Mouse (Mus musculus): ENCODE results near the gene Taar5.

Taar5 gene

DNA sequence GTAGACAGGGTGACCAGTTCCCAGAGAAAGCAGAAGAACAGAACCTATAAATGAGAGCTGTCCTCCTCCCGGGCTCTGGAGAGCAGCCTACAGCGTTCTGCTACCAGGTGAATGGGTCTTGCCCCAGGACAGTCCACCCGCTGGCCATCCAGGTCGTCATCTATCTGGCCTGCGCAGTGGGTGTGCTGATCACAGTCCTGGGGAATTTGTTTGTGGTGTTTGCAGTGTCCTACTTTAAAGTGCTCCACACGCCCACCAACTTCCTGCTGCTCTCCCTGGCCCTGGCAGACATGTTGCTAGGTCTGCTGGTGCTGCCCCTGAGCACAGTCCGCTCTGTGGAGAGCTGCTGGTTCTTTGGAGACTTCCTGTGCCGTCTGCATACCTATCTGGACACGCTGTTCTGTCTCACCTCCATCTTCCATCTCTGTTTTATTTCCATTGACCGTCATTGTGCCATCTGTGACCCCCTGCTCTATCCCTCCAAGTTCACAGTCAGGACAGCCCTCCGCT lies at the start of gene Taar5:
Gene Taar5 (plus strand): TSS at position 51 of the 510 bp plus-strand sequence.
- in situ Hi-C loops (cut with MboI) = no loop called here

DNA sequence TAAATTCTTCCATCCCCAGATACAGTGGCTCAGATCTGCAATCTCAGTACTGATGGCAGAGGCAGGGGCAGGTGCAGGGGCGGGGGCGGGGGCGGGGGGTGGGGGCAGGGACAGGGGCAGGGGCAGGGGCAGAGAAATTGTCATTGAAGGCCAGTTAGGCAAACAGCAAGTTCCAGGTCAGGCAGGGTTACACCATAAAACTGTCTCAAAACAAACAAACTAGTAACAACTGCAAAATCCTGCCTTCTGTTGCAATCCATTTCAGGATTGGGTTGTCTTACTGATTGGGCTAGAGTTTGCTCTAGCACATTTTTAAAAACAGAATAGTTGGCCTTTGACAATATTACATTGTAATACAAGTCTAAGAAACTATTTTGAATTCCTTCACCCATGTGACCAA lies 48.0 kb upstream of the Taar5 start:
- in situ Hi-C loops (cut with MboI) = no loop called here

DNA sequence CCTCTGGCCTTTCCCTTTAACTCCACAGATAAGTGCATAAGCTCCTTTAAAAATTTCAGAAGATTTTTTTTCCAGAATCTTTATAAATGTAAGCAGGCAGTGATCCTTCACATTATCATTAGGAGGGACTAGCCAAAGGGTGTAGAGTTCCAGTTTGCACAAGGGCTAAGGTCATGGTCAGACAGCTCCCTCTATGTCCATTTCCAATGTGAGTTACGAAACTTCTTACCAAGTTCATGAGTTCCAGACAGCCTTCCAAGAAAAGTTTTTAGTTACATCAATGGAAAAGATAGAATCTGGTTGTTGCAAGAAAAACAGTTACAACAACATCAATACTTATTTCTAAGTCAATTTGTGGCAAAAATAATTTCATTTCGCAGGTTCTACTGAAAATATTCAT lies 46.6 kb upstream of the Taar5 start:
- in situ Hi-C loops (cut with MboI) = no loop called here

GRCm38 (mm10) chr10:23937613-23938012 lies 32.9 kb upstream of the Taar5 start:
- in situ Hi-C loops (cut with MboI) = no loop called here

- in situ Hi-C loops (cut with MboI) = no loop called here
Measured at GRCm38 (mm10) chr10:23938312-23938711, 32.2 kb upstream of the Taar5 start, which contains the start of gene Taar2. Gene Taar2, plus strand, starts transcription at chr10:23938572.

DNA sequence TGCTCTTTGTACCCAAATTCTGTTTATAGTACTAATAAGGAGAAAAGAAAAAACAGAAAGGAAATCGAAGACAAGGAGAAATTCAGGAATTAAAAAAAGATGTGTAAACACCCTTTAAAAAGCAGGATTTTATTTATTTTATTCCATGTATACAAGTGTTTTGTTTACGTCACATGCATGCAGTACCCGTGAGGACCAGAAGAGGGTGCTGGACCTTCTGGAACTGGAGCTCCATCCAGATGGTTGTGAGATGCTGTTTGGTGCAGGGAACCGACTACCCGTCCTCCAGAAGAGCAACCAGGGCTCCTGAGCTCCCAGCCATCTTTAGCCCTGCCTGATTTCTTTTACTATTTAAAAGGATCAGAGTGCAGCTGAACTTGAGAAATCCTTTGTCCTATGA lies 28.0 kb upstream of the Taar5 start:
- in situ Hi-C loops (cut with MboI) = no loop called here

DNA sequence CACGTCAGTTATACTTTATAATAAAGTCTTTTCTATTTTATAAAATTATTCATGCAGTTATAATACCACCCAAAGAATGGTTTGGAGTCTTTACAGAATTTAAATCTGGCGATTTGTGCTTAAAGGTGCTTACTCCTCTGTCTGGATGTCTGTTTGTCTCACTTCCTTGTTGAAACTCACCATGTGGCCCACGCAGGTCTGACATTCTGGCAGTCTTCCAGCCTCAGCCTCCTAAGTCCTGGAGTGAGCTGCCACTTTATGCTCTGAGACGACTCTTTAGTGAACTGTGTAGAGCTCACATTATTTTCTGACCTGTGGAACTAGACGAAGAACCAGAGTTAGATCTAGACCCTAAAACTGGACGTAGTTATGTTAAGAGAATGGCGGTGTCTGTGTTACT lies 22.5 kb upstream of the Taar5 start:
- in situ Hi-C loops (cut with MboI) = no loop called here

DNA sequence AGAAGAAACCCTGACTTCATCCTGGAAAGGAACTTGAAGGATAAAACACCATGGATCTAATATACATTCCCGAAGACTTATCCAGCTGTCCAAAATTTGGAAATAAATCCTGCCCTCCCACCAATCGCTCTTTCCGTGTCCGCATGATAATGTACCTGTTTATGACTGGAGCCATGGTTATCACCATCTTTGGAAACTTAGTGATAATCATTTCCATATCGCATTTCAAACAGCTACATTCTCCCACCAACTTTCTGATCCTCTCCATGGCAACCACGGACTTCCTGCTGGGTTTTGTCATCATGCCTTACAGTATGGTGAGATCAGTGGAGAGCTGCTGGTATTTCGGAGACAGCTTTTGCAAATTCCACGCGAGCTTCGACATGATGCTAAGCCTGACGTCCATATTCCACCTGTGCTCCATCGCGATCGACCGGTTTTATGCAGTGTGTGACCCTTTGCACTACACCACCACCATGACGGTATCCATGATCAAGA lies 20.9 kb upstream of the Taar5 start, which contains the start of gene Taar3:
Gene Taar3 (plus strand): TSS at position 51 of the 498 bp plus-strand sequence.
- in situ Hi-C loops (cut with MboI) = no loop called here

GRCm38 (mm10) chr10:23951714-23952113 lies 18.8 kb upstream of the Taar5 start:
- in situ Hi-C loops (cut with MboI) = no loop called here

DNA sequence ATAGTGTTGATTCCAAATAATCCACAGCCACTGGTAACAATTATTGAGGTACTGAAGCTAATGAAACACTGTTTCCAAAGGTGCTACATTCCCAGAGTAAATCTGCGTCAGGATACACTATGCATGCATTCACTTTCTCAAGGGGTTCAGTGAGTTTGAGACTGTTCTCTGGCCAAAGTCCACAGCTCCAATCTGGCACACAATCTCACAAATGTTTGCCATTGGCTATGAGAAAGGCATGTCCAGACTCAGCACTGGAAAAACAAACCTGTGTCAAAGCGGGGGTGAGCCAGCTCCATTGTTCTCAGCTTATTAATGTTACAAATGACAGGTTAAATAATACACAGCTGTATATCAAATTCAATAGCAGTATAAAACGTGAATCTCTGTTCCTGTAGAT lies 11.4 kb upstream of the Taar5 start:
- in situ Hi-C loops (cut with MboI) = no loop called here

DNA sequence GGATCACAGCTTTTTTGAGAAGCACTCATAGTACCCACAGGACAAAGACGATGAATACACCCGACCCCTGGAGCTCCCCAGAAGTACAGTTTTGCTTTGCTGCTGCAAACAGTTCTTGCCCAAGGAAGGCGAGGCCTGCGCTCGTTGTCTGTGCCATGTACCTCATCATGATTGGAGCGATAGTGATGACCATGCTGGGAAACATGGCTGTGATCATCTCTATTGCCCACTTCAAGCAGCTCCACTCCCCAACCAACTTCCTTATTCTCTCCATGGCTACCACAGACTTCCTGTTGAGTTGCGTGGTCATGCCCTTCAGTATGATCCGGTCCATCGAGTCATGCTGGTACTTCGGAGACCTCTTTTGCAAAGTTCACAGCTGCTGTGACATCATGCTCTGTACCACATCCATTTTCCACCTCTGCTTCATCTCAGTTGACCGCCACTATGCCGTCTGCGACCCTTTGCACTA lies 10.0 kb upstream of the Taar5 start, which contains the start of gene Taar4:
Gene Taar4 (plus strand): TSS at position 51 of the 472 bp plus-strand sequence.
- in situ Hi-C loops (cut with MboI) = no loop called here

DNA sequence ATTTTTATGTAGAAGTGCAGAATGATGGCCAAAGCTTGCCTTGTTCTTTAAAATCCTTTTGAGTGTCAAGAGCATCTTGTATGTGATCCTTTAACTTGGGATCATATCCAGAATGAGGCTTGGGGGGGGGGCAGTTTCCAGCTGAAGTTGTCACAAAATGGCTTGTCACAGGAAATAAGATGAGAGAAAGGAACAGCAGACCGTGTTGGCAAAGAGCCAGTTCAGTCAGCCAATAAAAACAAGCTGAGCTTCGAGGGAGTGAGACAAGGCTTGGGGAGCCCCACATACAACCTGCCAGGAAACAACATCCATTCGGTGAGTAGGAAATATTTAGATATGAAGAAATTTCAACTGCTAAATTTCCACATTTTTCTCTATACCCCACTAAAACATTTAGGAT lies 7.1 kb upstream of the Taar5 start:
- in situ Hi-C loops (cut with MboI) = no loop called here

DNA sequence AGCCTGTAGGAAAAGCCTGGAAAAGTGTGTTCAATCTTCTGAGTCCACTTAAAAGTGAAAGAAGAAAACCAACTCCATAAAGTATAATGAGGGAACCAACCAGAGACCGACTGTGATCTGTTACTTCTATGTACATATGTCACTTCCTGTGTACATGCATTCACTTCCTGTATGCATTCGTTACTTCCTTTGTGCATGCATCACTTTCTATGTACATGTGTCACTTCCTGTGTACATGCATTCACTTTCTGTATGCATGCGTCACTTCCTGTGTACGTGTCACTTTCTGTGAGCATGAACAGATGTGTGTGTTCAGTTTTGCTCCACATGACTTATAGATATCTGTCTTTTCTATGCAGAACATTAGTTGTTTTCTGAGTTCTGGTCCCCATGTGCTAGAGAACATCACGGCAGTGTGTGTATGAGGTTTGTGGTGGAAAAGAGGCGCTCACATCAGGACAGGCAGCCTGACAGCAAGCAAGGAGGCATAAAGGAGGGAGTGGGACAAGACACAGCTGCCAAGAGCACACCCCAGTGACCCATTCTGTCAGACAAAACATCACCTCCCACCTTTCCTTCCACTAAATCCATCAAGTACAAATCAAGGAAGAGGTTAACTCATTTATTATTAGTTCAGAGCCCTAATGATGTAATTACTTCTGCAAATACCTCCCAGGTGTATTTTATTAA lies 5.4 kb upstream of the Taar5 start:
- in situ Hi-C loops (cut with MboI) = no loop called here

GRCm38 (mm10) chr10:23971256-23971655 lies 750 bp downstream of the Taar5 start:
- in situ Hi-C loops (cut with MboI) = no loop called here

DNA sequence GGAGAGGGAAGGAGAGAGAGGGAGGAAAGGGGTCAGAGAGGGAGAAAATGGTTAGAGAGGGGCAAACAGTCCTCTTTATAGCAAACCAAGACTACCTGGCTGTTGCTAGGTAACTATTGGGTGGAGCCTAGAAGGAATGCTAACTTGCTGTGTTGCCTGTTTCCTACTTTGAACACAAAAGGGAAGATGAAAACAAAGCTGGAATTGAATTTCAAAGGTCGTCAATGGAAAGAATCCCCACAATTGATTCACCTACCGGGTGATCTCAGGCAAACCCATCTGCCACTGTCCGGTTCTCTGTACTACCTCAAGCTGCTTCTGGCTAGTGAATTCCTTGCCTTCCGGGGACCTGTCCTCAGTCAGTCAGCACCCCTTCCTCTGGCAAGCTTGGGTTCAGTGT lies 7.5 kb downstream of the Taar5 start:
- in situ Hi-C loops (cut with MboI) = no loop called here

DNA sequence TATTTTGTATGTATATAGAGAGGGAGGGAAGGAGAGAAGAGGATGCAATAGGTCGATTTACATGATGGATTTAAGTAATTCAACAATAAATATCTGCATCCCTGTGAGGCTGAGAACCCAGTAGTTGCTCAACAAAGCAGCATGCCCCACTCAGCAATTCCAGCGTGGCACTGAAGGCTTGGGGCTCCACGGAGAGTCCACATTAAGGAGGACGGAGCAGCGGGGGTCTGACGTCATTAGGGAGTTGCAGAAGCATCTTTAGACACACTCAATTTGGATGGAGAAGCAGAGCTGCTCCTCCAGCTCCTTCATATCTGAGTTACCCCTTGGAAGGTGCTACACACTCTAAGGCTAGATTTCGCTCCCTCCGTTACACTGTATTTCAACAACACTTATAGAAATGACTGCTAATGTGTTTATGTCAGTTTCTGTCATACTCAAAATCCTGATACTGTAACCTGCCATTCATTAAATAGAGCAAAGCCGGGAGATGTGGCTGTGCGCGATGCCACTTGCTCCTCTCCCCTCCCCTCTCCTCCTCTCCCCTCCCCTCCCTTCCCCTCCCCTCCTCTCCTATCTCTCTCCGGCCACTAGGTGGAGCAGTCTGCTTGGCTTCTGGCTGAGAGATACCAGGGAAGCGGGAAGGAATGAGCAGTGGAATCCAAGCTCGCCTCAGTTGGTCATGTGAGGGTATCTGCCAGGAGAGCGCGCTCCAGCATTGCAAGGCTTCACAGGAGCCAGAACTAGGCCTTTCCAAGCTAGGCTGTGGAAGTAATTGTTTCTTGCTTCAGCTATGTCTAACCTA lies 8.6 kb downstream of the Taar5 start:
- in situ Hi-C loops (cut with MboI) = no loop called here

GRCm38 (mm10) chr10:23985546-23985945 lies 15.0 kb downstream of the Taar5 start, which contains the start of gene Taar6:
Gene Taar6, minus strand, starts transcription at chr10:23985646.
- in situ Hi-C loops (cut with MboI) = no loop called here

GRCm38 (mm10) chr10:23986419-23986818 lies 15.9 kb downstream of the Taar5 start:
- in situ Hi-C loops (cut with MboI) = no loop called here

- in situ Hi-C loops (cut with MboI) = no loop called here
Measured at GRCm38 (mm10) chr10:23993381-23993780, 22.9 kb downstream of the Taar5 start, which contains the start of gene Taar7a. Gene Taar7a, minus strand, starts transcription at chr10:23993481.

DNA sequence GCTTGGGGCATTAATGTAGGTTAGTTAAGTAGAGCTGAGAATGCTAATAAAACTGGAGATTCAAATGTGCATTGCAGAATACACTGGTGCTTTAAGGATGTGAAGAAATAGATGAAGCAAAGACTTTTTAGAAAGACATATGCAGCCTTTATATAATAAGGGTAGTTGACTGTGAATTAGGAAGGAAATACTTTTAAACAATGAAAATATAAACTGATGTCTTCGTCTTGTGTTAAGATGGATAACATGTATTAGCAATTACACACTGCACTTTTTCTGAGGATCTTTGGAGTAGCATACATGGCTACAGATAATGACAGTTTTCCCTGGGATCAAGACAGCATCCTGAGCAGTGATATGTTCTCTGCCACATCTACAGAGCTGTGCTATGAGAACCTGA lies 29.1 kb downstream of the Taar5 start, which contains the start of gene Taar7b:
Gene Taar7b (plus strand): TSS at position 301 of the 400 bp plus-strand sequence.
- in situ Hi-C loops (cut with MboI) = no loop called here

DNA sequence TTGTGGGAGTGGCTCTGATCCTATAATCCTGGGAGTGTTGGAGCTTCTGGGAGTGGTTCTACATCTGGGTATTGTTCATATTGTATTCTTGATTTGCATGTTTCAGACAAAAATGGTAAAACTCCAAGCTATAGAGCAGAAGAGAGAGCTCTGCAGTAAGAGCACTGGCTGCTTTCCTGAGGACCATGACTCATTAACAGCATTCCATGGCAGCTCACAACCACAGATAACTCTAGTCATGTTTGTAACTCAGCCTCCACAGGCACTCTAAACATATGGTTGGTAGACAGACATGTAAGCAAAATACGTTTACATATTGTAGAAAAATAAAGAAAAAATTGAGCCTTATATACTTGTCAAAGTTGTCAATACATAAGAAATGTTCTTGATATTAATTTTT lies 35.9 kb downstream of the Taar5 start:
- in situ Hi-C loops (cut with MboI) = no loop called here

DNA sequence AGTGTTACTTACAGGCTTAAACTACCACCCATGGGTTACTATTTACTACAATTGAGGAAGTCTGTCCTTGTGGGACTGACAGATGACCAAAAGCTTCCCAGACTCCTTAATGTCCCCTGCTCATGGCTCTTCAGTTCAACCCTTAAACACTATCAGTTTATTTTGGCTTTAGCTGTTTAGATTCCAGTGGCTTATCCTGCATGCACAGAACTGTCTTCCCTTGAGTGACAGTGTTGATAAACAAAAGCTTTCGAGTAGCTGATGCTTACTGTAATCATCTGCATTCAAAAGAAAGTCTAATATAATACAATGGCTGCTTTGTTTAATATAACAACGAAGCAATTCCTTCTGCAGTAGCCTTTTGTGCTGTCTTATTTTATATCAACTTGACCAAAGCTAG lies 36.5 kb downstream of the Taar5 start:
- in situ Hi-C loops (cut with MboI) = no loop called here
